ENCODE assay signal across 21 mouse cellular contexts in the genomic region with DNA sequence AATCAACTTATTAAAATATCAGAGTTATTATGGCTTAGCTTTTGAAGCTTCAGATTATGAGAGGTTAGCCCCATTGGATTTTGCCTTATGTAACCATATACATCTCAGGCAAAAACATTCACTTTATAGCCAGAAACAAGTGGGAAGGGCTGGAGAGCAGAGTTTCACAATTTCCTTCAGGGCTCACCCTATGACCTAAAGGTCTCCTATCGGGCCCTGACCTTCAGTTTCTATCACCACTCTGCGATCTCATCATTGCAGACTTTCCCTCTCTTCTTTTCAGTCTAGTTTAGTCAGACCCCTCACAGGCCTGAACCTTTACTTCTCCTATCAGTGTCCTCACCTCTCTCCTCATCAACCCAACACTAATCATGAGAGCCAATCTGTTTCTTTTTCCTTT. TPM values are rescaled to one million over a fixed set of nuclear protein-coding genes. Genes with fewer than 3 reads are reported as not detected.
"Had no signal": no experiment of that assay in that cellular context is flagged by ENCODE, and none has a peak within 500 bp of the region (broad histone marks: within the 10 kb centered on the region; RNA-seq: fewer than 3 reads in every experiment).

No protein-coding gene starts in this region.

- DNase-seq: kidney, adult 11 months; kidney, adult 9 months; kidney, postnatal 14 days; kidney, postnatal 4 days; liver; lung, adult 18-20 months; lung, postnatal 10 days; lung, postnatal 36 days; thymus, adult 18-20 months; thymus, postnatal 14 days had no signal

- ATAC-seq: liver, embryonic 12.5 days; midbrain, embryonic 13.5 days; midbrain, embryonic 16.5 days had no signal

- H3K4me1 ChIP-seq: limb, embryonic 10.5 days; limb, embryonic 13.5 days; liver, embryonic 12.5 days; liver, embryonic 15.5 days; lung, embryonic 15.5 days; megakaryocyte, embryonic 14.5 days; midbrain, embryonic 10.5 days; midbrain, embryonic 13.5 days had no signal

- H3K4me3 ChIP-seq: limb, embryonic 10.5 days; limb, embryonic 13.5 days; liver, embryonic 12.5 days; liver, embryonic 15.5 days; lung, embryonic 15.5 days; megakaryocyte, embryonic 14.5 days; midbrain, embryonic 10.5 days; midbrain, embryonic 13.5 days had no signal

- H3K27ac ChIP-seq: limb, embryonic 10.5 days; limb, embryonic 13.5 days; liver, embryonic 12.5 days; liver, embryonic 15.5 days; lung, embryonic 15.5 days; midbrain, embryonic 10.5 days; midbrain, embryonic 13.5 days had no signal

- H3K36me3 ChIP-seq: limb, embryonic 10.5 days; limb, embryonic 13.5 days; liver, embryonic 12.5 days; liver, embryonic 15.5 days; lung, embryonic 15.5 days; midbrain, embryonic 10.5 days; midbrain, embryonic 13.5 days had no signal

RNA-seq across cellular contexts. Expression of a gene that starts 18.7 kb away (rescaled TPM):
- total RNA-seq: left cerebral cortex, postnatal 25 days had no signal
- polyA plus RNA-seq: midbrain, embryonic 10.5 days; midbrain, embryonic 13.5 days; midbrain, embryonic 16.5 days; neural tube, embryonic 14.5 days had no signal
